Mouse (Mus musculus) embryonic fibroblast, embryonic 13.5 days (primary cell): Measurements from ENCODE around the gene Efcc1. TPM values are rescaled to one million over a fixed set of nuclear protein-coding genes. Genes with fewer than 3 reads are reported as not detected.

Experiments used
- H3K27ac ChIP-seq: 2 replicates; pipeline ENCODE4 v1.5.1; 2012; ENCODE audit warnings: low read length, control low read depth, inconsistent platforms; ENCODE audit not compliant: insufficient read depth
- H3K4me1 ChIP-seq: 2 replicates; pipeline ENCODE4 v1.6.1; 2011; ENCODE audit warnings: low read length; ENCODE audit not compliant: control insufficient read depth, insufficient read depth
- H3K4me3 ChIP-seq: 2 replicates; pipeline ENCODE4 v1.5.1; 2011; ENCODE audit warnings: mild to moderate bottlenecking, control low read depth, low read length; ENCODE audit not compliant: insufficient read depth
- CTCF ChIP-seq: IDR thresholded peaks from 2 replicates; pipeline ENCODE4 v1.5.1; 2011; ENCODE audit warnings: mild to moderate bottlenecking, control low read depth, low read length, moderate library complexity, borderline replicate concordance; ENCODE audit not compliant: insufficient read depth
- POLR2A ChIP-seq: IDR thresholded peaks from 2 replicates; pipeline ENCODE4 v1.6.1; 2011; ENCODE audit warnings: low read depth, mild to moderate bottlenecking, control low read depth, low read length, moderate library complexity
- polyA plus RNA-seq: library from polyadenylated mRNA; stranded (reverse); fragments of >200 nt; gene quantifications from 2 replicates; pipeline ENCODE4 v1.2.4, GENCODE M21; 2011; ENCODE audit warnings: low read depth; ENCODE audit not compliant: missing spikeins, insufficient read length

Gene Efcc1
- polyA plus RNA-seq, 1 experiment = not detected

DNA sequence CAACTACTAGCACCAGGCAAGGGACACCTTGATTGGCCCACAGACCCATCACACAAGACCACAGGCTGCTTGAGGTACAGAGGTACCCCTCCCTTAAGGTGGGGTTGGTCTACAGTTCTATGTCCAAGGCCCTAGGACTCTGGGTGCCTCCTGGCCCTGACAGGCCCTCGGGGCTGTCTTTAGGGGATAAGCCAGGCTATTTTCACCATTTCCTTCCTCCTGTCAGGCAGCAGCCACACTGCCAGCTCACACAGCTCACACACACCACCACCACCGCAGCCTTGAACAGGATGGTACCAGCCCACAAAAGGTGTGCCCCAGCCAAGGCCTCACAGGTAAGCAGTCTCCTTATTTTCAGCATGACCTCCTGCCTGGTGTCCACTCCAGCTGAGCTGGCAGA, 47.2 kb downstream of the Efcc1 start, which contains the start of gene Gp9:
Gene Gp9 (plus strand): TSS at position 231 of the 400 bp plus-strand sequence.
- TF ChIP-seq POLR2A (no peak), CTCF (no peak)
- no peaks in the 10 kb centered on the region for H3K4me1 ChIP-seq

DNA sequence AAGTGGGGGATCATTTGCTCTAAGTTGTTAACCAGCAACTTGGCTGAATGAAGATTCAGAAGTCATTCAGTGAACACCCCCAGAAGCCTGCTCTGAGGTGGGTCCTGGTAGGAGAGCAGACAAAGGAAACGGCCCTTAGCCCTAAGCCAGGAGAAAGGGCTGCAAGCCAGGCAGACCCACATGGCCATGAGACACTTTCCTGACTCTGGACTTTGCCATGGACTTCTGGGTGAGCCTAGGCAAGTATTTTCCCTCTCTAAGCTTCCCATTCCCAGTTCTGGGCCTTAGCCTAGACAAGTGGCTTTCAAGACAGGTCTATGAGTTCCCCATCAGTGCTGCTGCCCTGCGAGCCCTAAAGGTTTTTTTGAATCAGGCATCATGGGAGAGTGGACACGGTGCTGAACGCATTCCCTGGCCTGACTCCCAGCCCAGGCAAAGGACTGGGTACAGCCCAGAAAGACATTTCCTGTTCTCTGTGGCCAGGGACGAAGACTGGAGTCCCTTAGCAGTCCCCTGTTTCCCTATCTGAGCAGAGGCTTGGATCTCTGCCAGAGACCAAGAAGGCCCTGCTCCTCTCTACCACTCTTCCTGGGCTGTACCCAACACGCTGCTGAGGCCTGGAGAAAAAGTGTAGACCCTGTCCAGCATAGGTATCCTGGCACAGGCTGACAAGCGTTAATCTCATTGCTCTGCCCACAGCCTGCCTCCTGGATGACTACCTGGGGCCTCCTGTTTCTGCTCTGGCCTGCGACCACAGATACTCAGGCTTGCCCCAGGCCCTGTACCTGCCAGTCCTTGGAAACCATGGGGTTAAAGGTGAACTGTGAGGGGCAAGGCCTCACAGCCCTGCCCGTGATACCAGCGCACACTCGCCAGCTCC, 47.9 kb downstream of the Efcc1 start:
- Histone ChIP-seq H3K27ac (no peak overlapping the region), H3K4me1 (no peaks in the 10 kb centered on the region)
- TF ChIP-seq POLR2A = no peak
- no peak for TF ChIP-seq CTCF

More for the DNA sequence above, 47.2 kb downstream of the Efcc1 start, which contains the start of gene Gp9:
- no peak within 1 kb of the TSS for H3K27ac ChIP-seq
- no peak within 1 kb of the TSS for H3K4me3 ChIP-seq

DNA sequence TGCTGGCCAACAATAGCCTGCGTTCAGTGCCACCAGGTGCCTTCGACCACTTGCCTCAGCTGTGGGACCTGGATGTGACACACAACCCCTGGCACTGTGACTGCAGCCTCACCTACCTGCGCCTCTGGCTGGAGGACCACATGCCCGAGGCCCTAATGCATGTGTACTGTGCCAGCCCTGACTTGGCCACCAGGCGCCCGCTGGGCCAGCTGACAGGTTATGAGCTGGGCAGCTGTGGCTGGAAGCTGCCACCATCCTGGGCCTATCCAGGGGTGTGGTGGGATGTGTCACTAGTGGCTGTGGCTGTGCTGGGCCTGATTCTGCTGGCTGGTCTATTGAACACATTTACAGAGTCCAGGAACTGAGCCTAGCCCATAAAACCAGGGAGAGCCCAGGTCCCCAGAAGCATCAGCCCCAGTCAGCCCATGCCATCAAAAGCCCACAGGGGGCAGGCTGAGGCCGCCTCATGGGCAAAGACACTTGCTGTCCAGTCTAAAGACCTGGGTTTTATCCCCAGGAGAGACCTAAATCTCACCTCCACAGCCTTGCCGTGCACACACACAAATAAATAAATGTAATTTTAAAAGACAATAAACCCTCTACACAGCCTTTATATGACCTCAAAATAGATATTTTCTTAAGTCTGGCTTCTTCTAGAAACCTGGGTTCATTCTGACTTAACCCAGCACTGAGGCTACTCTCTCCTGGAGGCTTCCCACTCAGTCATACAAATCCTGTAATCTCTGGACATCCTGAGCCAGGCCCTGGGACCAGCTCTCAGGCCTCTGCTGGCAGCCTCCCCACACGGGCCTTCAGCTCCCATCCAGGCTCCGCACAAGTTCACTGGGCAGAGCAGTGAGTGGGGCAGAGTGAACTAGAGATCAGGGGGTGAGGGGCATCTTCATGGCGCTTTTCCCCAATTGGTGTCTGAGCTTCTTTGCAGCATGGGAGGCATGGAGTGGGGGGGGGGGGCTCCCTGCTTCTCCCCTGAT, 48.8 kb downstream of the Efcc1 start:
- no peak for TF ChIP-seq POLR2A
- TF ChIP-seq CTCF = no peak
- no peak overlapping the region for H3K4me3 ChIP-seq
- no peaks in the 10 kb centered on the region for H3K4me1 ChIP-seq
- no peak overlapping the region for H3K27ac ChIP-seq

More for the DNA sequence above, 47.9 kb downstream of the Efcc1 start:
- H3K4me3 ChIP-seq = no peak overlapping the region

DNA sequence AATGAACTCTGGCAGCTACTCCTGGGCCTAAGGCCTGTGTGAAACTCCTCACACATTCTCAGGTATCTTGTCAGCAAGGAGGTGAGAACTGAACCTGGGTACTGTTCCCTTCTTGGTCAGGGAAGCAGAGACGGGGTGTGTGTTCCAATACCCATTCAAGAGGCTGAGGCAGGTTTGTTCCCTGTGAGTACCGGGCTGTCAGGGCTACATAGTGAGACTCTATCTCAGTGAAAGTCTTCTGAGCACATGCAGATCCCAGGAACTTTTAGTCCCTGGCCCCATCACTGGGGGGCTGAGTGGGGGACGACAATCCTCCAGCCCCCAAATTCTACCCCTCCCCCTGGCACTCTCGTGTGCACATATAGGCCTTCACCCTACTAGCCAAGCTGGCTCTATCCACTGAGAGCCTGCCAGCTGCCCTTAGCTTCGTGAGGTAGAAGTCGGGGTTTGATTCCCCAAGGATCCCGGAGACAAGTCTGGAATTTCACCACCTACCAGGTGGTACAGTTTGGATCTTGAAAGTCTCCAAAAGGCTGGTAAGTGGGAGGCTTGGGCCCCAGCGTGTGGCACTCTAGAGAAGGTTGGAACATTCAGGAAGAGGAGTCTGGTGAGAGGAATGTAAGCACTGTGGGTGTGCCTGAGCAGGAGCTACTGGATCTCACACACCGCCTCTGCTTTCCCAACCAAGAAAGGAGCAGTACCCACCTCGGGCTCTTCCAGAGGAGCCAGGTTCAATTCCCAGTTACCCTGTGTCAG, 50.1 kb downstream of the Efcc1 start:
- H3K27ac ChIP-seq = no peak overlapping the region
- no peak overlapping the region for H3K4me3 ChIP-seq
- H3K4me1 ChIP-seq = no peaks in the 10 kb centered on the region
- TF ChIP-seq CTCF = no peak
- no peak for TF ChIP-seq POLR2A

DNA sequence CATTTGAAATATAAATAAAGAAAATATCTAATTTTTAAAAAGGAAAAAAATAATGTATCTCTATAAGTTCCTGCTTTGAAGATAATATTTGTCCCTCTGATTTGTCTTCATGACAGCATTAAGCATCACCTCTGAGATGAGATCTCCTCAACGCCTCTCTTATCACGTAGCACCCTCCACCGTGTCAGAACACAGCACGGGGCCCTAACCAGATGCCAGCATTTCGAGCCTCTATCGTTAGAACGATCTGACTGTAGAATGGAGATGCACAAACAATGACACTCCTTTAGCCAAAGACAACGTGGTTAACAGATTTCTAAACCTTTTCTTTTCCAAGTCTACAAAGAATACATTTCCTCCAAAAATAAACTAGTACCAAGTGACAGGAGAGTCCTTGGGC, 53.4 kb downstream of the Efcc1 start:
- Histone ChIP-seq H3K4me1 (no peaks in the 10 kb centered on the region), H3K4me3 (no peak overlapping the region), H3K27ac (no peak overlapping the region)
- TF ChIP-seq CTCF (no peak), POLR2A (no peak)

DNA sequence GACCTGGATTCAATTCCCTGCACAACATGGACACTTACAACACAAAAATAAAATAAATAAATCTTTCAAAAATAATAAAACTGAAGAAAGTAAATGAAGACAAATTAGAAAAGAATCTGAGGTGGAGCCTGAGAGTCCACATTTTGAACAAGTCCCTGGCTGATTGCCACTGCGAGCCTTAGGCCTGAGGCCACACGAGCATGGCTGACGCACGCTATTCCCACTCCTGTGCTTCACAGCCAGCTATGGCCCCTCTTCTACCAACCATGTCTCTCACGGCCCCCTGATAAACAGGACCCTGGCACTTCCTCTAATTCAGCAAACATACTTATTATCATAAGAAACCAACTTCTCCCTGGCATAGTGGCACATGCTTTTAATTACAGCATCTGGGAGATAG, 56.0 kb downstream of the Efcc1 start:
- TF ChIP-seq CTCF (no peak), POLR2A (no peak)
- Histone ChIP-seq H3K4me3 (no peak overlapping the region), H3K27ac (no peak overlapping the region), H3K4me1 (no peaks in the 10 kb centered on the region)

DNA sequence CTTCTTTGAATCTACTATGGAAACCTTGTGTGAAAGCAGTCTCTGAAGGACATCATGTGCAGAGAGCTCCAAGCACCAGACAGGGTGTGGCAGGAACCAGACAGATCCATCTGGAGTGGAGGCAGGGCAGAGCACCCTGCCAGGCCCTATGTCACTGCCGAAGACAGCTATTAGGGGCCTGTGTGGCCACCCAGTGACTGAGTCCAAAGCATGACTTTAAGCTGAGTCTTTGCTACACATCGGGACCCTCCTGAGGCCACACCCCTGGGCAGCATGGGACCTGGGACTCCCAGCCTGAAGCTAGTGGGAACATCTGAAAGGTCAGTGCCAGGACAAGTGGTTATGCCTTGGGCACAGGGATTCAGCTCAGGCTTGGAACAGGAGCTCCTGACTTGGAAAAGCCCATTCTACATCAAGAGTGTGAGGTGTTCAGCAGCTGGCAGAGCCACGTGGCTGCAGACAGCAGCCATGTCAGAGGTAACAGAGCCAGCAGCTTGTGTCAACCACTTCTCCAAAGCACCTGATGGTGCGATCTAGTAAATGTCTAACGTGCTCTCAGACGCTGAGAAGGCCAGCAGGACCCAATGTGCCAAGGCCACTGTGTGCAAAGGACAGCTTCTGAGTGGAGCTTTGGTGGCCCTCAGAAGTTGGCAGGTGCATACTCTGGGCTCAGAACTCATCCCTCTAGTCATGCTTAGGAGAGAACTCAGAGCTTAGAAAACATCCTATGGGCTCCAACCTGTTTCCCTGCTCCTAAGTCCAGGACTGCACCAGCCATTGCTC, 56.6 kb downstream of the Efcc1 start:
- H3K27ac ChIP-seq = no peak overlapping the region
- TF ChIP-seq CTCF = no peak
- TF ChIP-seq POLR2A = no peak
- H3K4me3 ChIP-seq = no peak overlapping the region
- no peaks in the 10 kb centered on the region for H3K4me1 ChIP-seq

DNA sequence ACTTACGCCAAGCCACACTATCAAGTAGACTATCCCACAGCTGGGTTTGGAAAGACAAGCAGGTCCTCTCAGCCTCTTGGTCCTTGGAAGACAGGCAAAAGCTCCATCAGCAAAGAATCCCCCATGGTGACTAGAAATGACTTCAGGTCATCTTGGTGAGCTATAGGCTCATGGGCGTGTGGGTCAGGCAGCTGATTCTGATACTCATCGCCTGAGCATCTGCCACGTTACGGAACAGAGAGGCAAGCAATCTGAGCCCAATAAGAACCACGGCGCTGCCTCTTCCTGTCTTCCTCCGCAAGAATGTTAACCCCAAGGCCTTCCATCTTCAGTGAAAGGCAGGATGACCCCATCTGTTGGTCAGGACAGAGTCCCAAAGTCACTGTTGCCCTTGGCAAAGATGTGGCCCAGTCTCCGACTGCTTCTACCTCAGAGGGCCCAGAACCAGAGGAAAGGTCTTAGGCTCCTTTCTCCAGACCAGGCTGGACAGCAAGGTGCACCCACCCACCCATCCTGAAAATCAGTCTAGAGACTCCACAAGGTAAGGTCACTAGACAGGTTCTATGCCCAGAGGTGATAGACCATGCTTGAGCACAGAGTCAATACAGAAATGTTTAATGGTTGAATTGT, 57.7 kb downstream of the Efcc1 start:
- Histone ChIP-seq H3K27ac (no peak overlapping the region), H3K4me3 (no peak overlapping the region), H3K4me1 (no peaks in the 10 kb centered on the region)
- TF ChIP-seq CTCF (no peak), POLR2A (no peak)
